Mouse (Mus musculus) heart, embryonic 15.5 days (tissue): ENCODE measurements around the gene Atp2c1. TPM values are rescaled to one million over a fixed set of nuclear protein-coding genes. Genes with fewer than 3 reads are reported as not detected.

ENCODE experiments used
- ATAC-seq: fragments of 200-750 bp; cut with Nextera tagmentation; replicated peaks from 2 replicates; pipeline ENCODE4 v1.8.0; 2017; ENCODE audit warnings: low read depth, moderate TSS enrichment; ENCODE audit not compliant: insufficient number of reproducible peaks, insufficient read depth, low FRiP score
- H3K27ac ChIP-seq: fragments of 300-500 bp; sonication (generic); 2 replicates; pipeline ENCODE4 v1.5.1; 2015; ENCODE audit warnings: mild to moderate bottlenecking, inconsistent platforms
- H3K27me3 ChIP-seq: fragments of 300-500 bp; sonication (generic); 2 replicates; pipeline ENCODE4 v1.6.1; 2015; ENCODE audit warnings: inconsistent platforms
- H3K36me3 ChIP-seq: fragments of 300-500 bp; sonication (generic); 2 replicates; pipeline ENCODE4 v1.6.1; 2015; ENCODE audit warnings: mild to moderate bottlenecking, inconsistent platforms
- H3K4me1 ChIP-seq: fragments of 300-500 bp; sonication (generic); replicated peaks from 2 replicates; pipeline ENCODE4 v1.6.1; 2015; ENCODE audit warnings: inconsistent platforms
- H3K4me2 ChIP-seq: fragments of 300-500 bp; sonication (generic); 2 replicates; pipeline ENCODE4 v1.6.1; 2015; ENCODE audit warnings: inconsistent platforms, mild to moderate bottlenecking, moderate library complexity
- H3K4me3 ChIP-seq: fragments of 300-500 bp; sonication (generic); 2 replicates; pipeline ENCODE4 v1.5.1; 2015; ENCODE audit warnings: mild to moderate bottlenecking, inconsistent platforms
- H3K9ac ChIP-seq: fragments of 300-500 bp; sonication (generic); 2 replicates; pipeline ENCODE4 v1.6.1; 2015; ENCODE audit warnings: mild to moderate bottlenecking, inconsistent platforms
- H3K9me3 ChIP-seq: fragments of 300-500 bp; sonication (generic); replicated peaks from 2 replicates; pipeline ENCODE4 v1.6.1; 2016; ENCODE audit warnings: inconsistent platforms
- WGBS: fragments of 180-500 bp; shearing (Covaris S2); methylation state at CpG from one replicate; pipeline ENCODE4 v1.1.7; 2015; ENCODE audit warnings: mixed read lengths; 5-methylcytosine and 5-hydroxymethylcytosine counted together
- polyA plus RNA-seq: library from polyadenylated mRNA; unstranded; fragments of >200 nt; fragmentation: Nextera tagmentation; extraction: Ambion mirVana; gene quantifications from 2 replicates; pipeline ENCODE4 v1.2.1, GENCODE M21; 2015

The Atp2c1 gene
- polyA plus RNA-seq, 1 experiment from 2014 or later, result 49.6 TPM

DNA sequence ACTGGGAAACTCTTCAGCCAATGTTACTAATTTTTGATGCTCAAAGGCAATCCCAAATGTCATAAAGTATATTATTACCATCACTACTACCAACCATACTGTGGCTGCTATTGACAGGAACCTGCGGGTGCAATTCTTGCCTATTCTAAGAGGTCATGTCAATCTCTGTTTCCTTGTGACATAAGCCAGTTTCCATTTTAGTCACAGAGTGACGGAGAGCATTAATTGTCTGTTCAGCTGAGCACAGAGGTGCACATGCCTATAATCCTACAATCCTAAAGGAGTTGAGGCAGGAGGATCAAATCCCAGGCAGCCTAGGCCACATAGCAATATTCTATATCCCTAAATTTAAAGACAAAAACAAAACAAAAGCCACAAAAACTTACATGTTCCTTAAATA, 164.9 kb downstream of the Atp2c1 start:
- H3K4me2 ChIP-seq, result no peak overlapping the region
- H3K27me3 ChIP-seq, result no peaks in the 10 kb centered on the region
- no peaks in the 10 kb centered on the region for H3K4me1 ChIP-seq
- no peak for ATAC-seq
- WGBS, result 59% methylated on average over 2 of the region's 2 CpGs
- H3K4me3 ChIP-seq, result no peak overlapping the region
- no peak overlapping the region for H3K9ac ChIP-seq
- no peaks in the 10 kb centered on the region for H3K36me3 ChIP-seq
- no peak overlapping the region for H3K27ac ChIP-seq
- no peaks in the 10 kb centered on the region for H3K9me3 ChIP-seq

Other genes with a start within 250 kb of the Atp2c1 start
- gene Aste1, start 131.9 kb downstream of the Atp2c1 start, polyA plus RNA-seq, result 14.3 and 15.6 TPM in 2 replicates
- 0.15 and 0.33 TPM in 2 replicates for gene Nek11, start 131.8 kb downstream of the Atp2c1 start, polyA plus RNA-seq
- 12.3 and 15.4 TPM in 2 replicates for gene Pik3r4, start 115.7 kb upstream of the Atp2c1 start, polyA plus RNA-seq